Mouse (Mus musculus): ENCODE measurements at regions not wholly inside any gene's neighbourhood (a gene's known extent, or its start where the extent isn't known, plus 50 kb on each side); places are given as distances from the start of the nearest gene placed in this dataset.
A peak's percentile ranks its signal among the peaks of the same experiment; 100 is the strongest.

DNA sequence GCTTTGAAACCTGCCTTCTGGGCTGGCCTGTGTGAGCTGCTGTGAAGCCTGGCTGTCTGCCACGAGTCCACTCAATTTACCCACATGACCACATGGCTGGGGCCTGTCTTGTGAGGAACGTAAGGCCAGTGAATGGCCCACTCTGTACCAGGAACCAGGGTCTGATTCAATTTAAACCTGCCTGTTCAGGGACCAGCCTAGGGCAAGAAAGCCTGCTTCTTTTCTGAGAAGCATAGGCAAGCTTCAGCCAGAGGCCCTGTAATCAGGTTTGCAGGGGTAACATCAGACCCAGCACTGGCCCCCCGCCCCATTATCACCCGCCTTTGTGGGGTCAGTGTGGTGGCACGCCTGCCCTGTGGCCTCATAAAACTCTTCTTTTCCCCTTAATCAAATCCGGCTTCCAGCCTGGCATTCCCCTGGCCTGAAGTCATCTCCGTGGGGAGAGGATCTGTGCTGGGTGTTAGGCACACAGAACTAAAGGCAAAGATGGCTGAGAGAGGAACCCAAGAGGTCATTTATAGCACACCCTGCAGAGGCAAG lies 84.4 kb upstream of the Mycn start:
- Histone ChIP-seq H3K9ac (no peak overlapping the region), H3K27me3 (no peaks in the 10 kb centered on the region), H3K36me3 (no peaks in the 10 kb centered on the region), H3K9me3 (replicated peaks) (no peaks in the 10 kb centered on the region), H3K27ac (peak overlapping the region; percentile 24), H3K4me1 (replicated peaks) (peaks cover 6% of the 10 kb centered on the region), H3K4me2 (no peak overlapping the region), H3K4me3 (no peak overlapping the region)
- ATAC-seq (replicated peaks; ENCODE audit: insufficient number of reproducible peaks, insufficient read depth, low FRiP score, low read depth): peak; percentile 89
- WGBS: 36% methylated on average over 7 of the region's 7 CpGs

DNA sequence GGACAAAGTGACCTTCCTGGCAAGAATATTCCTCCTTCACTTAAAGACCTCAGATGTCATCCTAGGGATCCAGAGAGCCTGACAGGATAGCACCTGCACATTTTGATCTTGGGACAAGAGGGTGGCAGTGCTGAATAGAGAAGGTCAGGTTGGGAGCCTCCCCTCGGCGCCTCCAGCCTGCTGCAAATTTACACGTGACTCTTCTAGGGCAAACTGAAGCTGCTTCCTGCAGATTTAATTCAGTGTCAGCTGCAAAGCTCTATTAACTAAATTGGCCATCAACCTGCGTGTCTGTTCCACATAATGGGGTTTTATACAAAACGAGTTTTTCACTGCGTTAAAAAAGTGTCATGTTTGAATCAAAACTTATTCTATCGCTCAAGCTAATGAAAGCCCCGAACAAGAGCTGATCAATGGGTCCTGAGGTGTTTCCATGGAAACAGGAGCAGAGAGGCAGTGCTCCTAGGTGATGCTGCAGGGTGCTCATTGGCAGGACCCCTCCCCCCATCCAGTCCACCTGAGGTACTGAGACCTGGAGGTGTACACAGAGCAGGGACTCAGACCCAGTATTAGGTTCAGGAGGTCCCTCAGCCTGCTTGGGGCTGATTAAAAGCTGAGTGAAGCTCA lies 82.6 kb upstream of the Mycn start:
- Histone ChIP-seq H3K9ac (no peak overlapping the region), H3K36me3 (no peaks in the 10 kb centered on the region), H3K9me3 (replicated peaks) (no peaks in the 10 kb centered on the region), H3K4me2 (no peak overlapping the region), H3K4me3 (no peak overlapping the region), H3K27ac (no peak overlapping the region), H3K27me3 (no peaks in the 10 kb centered on the region), H3K4me1 (replicated peaks) (peaks cover 6% of the 10 kb centered on the region)
- 81% methylated on average over 8 of the region's 8 CpGs for WGBS
- no peak for ATAC-seq (replicated peaks; ENCODE audit: insufficient number of reproducible peaks, insufficient read depth, low FRiP score, low read depth)

DNA sequence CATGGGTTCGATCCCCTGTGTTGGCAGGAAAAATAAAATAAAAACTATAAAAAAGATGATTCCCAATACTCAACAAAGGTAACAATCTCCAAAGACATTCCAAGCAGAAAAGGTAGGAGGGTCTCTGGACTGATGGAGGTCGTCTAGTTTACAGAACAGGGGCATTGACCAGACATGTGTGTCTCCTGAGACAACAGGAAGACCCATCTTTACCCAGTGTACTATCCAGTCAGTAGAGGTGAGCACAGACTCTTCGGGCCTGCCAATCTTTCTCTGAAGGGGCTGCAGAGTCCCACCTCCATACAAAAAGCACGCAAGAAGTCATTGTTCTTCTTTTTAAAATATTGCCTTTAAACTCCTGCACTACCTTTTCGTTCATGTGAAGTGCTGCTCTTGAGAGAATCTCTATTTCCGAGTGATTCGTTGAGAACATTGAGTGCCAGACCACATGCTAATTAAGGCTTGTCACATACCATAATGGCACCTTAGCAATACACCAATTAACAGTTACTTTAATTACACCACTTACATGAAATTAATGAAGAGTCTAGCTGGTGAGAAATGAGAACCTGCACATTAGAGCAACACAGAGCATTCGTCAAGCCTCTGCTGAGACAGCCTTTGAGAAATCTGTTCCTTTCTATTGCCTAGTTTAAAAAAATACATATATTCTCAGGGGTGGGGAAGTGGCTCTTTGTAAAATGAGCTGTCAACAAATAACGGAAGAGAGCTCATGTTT lies 69.5 kb upstream of the Mycn start:
- no peak overlapping the region for H3K4me3 ChIP-seq
- WGBS: 75% methylated on average over 9 of the region's 9 CpGs
- H3K27me3 ChIP-seq: no peaks in the 10 kb centered on the region
- H3K4me1 ChIP-seq (replicated peaks): no peaks in the 10 kb centered on the region
- no peak for ATAC-seq (replicated peaks; ENCODE audit: insufficient number of reproducible peaks, insufficient read depth, low FRiP score, low read depth)
- H3K27ac ChIP-seq: no peak overlapping the region
- H3K36me3 ChIP-seq: no peaks in the 10 kb centered on the region
- no peaks in the 10 kb centered on the region for H3K9me3 ChIP-seq (replicated peaks)
- no peak overlapping the region for H3K9ac ChIP-seq
- H3K4me2 ChIP-seq: no peak overlapping the region

DNA sequence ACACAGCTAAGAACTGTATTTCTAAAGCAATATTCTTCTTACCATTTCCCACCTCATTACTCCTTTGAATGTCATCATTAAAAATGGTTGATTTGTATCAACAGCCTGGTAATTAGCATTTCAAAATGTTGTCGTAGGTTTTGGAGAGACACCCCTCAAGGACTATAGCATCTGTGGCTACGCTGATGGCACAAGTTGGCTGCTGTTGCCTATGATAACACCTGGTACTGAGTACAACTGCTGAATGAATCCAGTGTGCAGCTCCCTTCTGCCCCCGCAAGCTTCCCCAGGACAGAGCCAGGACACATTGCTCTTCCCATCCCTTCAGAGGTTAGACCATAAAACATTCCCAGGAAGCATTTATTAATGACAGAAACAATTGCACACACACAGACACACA lies 68.7 kb upstream of the Mycn start:
- Histone ChIP-seq H3K4me1 (replicated peaks) (no peaks in the 10 kb centered on the region), H3K27me3 (no peaks in the 10 kb centered on the region), H3K9me3 (replicated peaks) (no peaks in the 10 kb centered on the region), H3K36me3 (no peaks in the 10 kb centered on the region), H3K9ac (no peak overlapping the region), H3K4me3 (no peak overlapping the region), H3K4me2 (no peak overlapping the region), H3K27ac (no peak overlapping the region)
- ATAC-seq (replicated peaks; ENCODE audit: insufficient number of reproducible peaks, insufficient read depth, low FRiP score, low read depth): no peak
- 83% methylated on average over 3 of the region's 3 CpGs for WGBS

DNA sequence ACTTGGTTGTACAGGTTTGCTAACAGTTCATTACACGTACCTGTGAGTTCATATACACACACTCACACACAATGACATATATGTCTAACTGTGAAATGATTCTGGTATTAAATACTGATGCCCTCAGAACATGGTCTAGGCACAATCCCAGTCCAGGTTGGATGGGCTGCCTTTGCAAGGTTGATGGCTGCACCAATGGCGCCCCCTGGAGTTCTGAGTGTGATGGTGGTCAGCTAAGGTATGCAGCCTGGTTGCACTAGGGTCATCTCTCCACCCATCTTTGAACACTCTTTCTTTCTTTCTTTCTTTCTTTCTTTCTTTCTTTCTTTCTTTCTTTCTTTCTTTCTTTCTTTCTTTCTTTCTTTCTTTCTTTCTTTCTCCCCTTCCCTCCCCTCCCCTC lies 67.8 kb upstream of the Mycn start:
- Histone ChIP-seq H3K4me2 (no peak overlapping the region), H3K4me1 (replicated peaks) (no peaks in the 10 kb centered on the region), H3K9me3 (replicated peaks) (no peaks in the 10 kb centered on the region), H3K9ac (no peak overlapping the region), H3K36me3 (no peaks in the 10 kb centered on the region), H3K27me3 (no peaks in the 10 kb centered on the region), H3K27ac (no peak overlapping the region), H3K4me3 (no peak overlapping the region)
- 43% methylated on average over 2 of the region's 2 CpGs for WGBS
- no peak for ATAC-seq (replicated peaks; ENCODE audit: insufficient number of reproducible peaks, insufficient read depth, low FRiP score, low read depth)

DNA sequence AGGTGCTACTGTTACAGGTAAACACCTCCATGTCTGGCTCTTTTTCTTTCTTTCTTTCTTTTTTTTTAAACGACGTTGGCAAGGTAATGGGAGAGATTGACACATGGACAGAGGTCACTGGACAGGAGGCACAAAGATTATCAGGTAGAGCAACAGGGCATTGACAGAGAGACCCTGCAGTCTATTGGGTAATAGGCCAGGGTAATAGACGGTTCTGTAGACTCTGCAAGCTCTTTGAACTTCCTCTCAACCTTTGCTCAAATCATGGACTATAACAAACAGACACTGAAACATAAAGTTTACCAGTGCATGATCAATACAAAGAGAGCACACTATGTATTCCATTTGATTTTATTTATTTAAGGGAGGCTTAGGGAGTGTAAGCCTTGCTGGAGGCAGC lies 61.0 kb upstream of the Mycn start:
- no peak for ATAC-seq (replicated peaks; ENCODE audit: insufficient number of reproducible peaks, insufficient read depth, low FRiP score, low read depth)
- H3K9ac ChIP-seq: no peak overlapping the region
- WGBS: 83% methylated on average over 3 of the region's 3 CpGs
- H3K4me1 ChIP-seq (replicated peaks): no peaks in the 10 kb centered on the region
- H3K4me2 ChIP-seq: no peak overlapping the region
- H3K9me3 ChIP-seq (replicated peaks): no peaks in the 10 kb centered on the region
- H3K27ac ChIP-seq: no peak overlapping the region
- H3K27me3 ChIP-seq: no peaks in the 10 kb centered on the region
- H3K36me3 ChIP-seq: no peaks in the 10 kb centered on the region
- H3K4me3 ChIP-seq: no peak overlapping the region

DNA sequence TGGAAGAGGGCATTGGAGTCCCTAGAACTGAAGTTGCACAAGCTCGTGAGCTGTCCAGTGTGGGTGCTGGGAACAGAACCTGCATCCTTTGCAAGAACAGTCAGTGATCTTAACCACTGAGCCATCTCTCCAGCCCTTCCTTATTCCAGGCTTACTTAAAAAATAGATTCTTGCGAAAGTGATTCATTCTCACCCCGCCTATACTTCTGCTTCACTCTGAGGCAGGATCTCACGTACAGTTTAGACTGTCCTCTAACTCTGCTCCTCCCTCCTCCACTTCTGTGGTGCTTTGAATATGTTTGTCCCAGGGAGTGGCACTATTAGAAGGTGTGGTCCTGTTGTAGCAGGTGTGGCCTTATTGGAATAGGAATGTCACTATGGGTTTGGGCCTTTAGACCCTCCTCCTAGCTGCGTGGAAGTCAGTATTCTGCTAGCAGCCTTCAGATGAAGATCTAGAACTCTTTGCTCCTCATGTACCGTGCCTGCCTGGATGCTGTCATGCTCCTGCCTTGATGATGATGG lies 60.4 kb upstream of the Mycn start:
- no peaks in the 10 kb centered on the region for H3K9me3 ChIP-seq (replicated peaks)

DNA sequence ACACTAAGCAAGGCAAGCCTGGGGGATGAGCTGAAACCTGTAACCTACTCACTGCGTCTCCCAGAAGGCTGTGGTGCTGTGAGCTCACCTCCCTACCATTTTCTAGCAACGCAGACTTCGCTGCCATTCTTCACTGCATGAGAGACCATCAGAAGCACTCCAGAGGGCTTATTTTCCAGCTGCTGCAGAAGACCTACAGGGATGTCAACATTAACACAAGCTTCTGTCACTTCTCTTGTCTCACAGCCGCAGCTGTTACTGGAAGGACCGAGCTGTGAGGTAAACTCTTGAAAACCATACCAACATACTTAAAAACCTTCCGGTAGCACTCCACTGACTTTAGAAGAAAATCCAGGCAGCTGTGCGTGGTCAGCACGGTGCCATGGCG lies 54.3 kb upstream of the Mycn start:
- no peak overlapping the region for H3K9ac ChIP-seq
- no peaks in the 10 kb centered on the region for H3K9me3 ChIP-seq (replicated peaks)
- no peak overlapping the region for H3K4me3 ChIP-seq
- H3K4me2 ChIP-seq: no peak overlapping the region
- no peaks in the 10 kb centered on the region for H3K27me3 ChIP-seq
- 77% methylated on average over 9 of the region's 9 CpGs for WGBS
- H3K4me1 ChIP-seq (replicated peaks): peaks cover 31% of the 10 kb centered on the region
- H3K36me3 ChIP-seq: no peaks in the 10 kb centered on the region
- ATAC-seq (replicated peaks; ENCODE audit: insufficient number of reproducible peaks, insufficient read depth, low FRiP score, low read depth): no peak
- no peak overlapping the region for H3K27ac ChIP-seq

More for the DNA sequence above, 60.4 kb upstream of the Mycn start:
- no peak for ATAC-seq (replicated peaks; ENCODE audit: insufficient number of reproducible peaks, insufficient read depth, low FRiP score, low read depth)
- H3K9ac ChIP-seq: no peak overlapping the region
- H3K36me3 ChIP-seq: no peaks in the 10 kb centered on the region
- WGBS: 88% methylated on average over 6 of the region's 6 CpGs
- no peak overlapping the region for H3K27ac ChIP-seq
- H3K4me2 ChIP-seq: no peak overlapping the region
- no peaks in the 10 kb centered on the region for H3K27me3 ChIP-seq
- no peaks in the 10 kb centered on the region for H3K4me1 ChIP-seq (replicated peaks)
- no peak overlapping the region for H3K4me3 ChIP-seq

DNA sequence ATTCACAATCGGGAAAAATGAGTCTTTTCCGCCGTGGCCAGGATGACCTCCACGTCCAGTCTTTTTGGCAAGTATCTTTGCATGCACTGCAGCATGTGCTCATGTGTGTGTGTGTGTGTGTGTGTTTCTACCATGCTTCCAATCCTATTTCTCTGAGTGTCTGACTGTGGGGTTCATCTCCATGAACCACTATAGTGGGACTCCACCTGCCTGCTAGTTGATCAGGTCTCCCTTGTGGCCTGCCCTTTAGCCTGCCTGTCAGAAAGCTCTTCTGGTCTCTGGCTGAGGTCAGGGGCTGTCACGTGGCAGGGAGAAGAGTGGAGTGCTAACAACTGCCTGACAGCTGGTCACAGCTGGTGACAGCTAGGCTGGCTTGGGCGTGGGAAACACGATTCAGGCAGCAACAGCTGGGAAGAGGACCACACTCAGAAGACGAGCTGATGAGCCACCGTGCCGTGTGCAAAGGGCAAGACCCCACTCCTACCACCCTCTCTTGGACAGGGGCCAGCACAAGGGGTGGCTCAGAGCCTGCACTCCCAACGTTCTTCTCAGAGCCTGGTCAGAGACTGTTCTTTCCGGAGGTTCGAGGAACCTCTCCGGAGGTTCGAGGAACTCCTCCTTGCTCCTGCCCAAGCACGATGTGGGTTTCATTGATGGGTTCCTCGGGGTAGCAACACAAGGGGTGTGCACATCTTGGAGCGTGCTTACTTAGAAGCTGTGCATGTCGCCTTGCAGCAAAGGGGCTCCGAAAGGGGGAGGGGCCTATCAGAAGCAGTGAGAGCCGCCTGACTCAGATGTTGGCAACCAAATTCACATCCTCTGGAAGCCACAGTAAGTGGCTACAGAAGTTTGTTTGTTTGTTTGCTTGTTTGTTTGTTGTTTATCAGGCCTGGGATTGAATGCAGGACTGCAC lies 53.6 kb upstream of the Mycn start:
- Histone ChIP-seq H3K36me3 (no peaks in the 10 kb centered on the region), H3K9me3 (replicated peaks) (no peaks in the 10 kb centered on the region), H3K27me3 (no peaks in the 10 kb centered on the region), H3K4me1 (replicated peaks) (peaks cover 31% of the 10 kb centered on the region), H3K9ac (no peak overlapping the region), H3K4me3 (no peak overlapping the region), H3K27ac (no peak overlapping the region), H3K4me2 (no peak overlapping the region)
- peak; percentile 64; the same call in 1 of the 2 replicates for ATAC-seq (replicated peaks; ENCODE audit: insufficient number of reproducible peaks, insufficient read depth, low FRiP score, low read depth)
- WGBS: 35% methylated on average over 21 of the region's 21 CpGs

DNA sequence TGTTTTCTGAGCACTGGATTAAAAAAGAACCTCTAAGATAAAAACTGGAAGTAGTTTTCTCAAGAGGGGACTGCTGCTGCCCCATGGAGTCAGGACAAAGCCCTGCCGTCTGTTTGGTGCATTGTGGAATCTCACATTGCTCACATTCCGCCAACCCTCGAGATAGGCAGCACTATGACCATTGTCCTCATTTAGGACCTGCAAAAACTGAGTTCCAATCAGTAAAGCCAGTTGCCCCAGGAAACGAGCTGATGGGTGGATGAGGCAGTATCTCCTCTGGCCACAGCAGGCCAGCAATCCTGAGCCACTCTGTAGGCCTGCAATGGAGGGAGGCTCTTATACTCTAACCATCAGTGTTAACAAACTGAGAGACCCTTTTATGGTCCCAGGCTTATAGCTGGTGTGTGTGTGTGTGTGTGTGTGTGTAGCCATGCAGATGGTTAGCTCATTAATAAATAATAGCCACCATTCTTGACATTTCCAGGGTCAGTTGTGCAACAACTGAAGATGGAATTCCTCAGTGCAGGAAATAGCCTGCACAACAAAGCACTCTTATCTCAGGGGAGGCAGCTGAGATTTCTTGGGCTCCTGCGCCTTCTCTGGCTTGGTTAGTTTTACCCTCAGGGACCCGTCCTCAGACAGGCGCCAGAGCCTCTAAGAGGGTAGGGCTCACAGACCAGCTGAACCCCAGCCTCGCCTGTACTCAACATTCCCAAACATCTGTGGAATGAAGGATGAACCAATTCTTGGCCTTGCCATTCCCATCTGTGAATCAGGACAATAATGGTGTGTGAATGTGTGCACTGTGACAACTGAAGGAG lies 52.4 kb upstream of the Mycn start:
- no peak overlapping the region for H3K4me2 ChIP-seq
- H3K9me3 ChIP-seq (replicated peaks): no peaks in the 10 kb centered on the region
- peaks cover 31% of the 10 kb centered on the region for H3K4me1 ChIP-seq (replicated peaks)
- 32% methylated on average over 8 of the region's 8 CpGs for WGBS
- H3K27ac ChIP-seq: peak overlapping the region; percentile 28
- no peaks in the 10 kb centered on the region for H3K27me3 ChIP-seq
- no peak; the same call in 1 of the 2 replicates for ATAC-seq (replicated peaks; ENCODE audit: insufficient number of reproducible peaks, insufficient read depth, low FRiP score, low read depth)
- no peak overlapping the region for H3K9ac ChIP-seq
- H3K36me3 ChIP-seq: no peaks in the 10 kb centered on the region
- no peak overlapping the region for H3K4me3 ChIP-seq
